Mouse (Mus musculus): Measurements from ENCODE around the gene Lypla2. TPM values are rescaled to one million over a fixed set of nuclear protein-coding genes. Genes with fewer than 3 reads are reported as not detected.

The Lypla2 gene
- polyA plus RNA-seq (2015; fragmentation: Nextera tagmentation; extraction: Ambion mirVana): 68.9 and 77.7 TPM in 2 replicates

DNA sequence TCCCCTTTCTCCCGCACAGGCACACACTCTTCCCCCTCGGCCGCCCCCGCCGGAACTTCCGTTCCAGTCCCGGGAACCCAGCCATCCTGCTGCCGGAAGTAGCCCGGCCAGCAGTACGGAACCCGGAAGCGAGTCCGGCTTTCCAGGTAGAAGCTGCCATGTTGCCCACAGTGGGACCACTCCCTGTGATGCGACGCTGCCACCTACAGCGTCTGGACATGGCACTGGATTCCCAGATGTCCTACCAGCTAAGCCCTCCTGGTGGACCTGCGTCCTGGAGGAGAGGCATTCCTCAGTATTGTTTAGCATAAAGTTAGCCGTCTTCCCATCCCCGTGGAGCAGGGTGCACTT is at the start of gene Lypla2:
Gene Lypla2, minus strand, starts transcription at position 71 of the 351 bp plus-strand sequence.

DNA sequence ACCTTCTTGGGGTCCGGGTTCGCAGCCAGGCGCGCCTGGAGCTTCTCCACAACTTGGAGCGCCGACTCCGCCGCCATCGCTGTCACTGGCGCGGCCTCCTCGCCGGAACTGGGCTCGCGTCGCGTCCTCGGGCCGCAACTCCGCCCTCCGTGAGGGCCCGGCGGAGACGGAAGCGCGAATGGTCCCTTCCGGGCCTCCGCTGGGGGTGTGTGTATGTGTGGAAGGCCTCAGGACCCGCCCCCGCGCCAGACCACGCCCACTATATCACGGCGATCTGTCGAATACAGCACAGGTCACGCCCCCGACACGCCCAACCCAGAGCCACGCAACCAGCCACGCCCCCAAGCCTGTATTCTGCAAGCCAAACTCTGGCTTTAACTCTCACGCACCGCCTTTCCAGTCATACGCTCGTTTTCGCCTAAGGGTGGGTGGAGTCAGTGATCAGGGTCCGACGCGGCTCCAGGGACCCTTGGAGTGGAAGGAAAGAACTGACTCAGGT is 49.2 kb upstream of the Lypla2 start, which contains the start of gene Eloa:
Gene Eloa, minus strand, starts transcription at position 215 of the 499 bp plus-strand sequence.

DNA sequence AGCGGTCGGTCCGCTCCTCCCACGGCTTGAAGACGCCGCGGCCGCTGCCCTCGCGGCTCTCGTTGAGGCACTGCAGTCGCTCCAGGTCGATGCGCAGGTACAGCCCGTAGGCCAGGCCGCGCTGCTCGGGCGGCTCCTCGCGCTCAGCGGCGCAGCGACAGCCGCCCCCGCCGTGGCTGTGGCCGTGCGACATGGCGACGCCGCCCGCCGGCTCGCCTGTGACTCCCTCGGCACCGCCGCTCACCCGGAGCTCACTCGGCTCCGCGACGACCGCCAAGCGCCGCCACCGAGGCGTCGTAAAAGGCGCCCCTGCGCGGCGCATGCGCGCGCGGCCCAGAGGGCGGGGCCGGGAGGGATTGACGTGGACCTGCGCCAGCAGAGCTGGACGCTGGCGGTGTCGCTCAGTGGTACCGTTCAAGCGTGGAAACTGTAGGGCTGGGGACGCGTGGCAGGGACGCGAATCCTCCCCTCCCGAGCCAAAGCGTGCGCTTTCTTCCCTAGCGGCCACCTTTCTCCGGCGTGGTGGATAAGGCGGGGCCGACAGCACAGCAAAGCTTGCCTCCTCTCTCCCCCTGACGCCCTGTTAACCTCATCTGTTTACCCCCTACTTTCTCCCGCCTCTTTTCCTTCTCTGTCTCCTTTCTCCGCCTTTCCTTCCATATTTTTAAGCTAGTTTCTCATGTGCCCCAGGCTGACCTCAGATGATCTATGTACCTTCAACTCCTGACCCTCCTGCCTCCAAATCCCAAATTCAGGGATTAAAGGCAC is 14.7 kb upstream of the Lypla2 start, which contains the start of gene Pithd1:
Gene Pithd1, minus strand, starts transcription at position 322 of the 768 bp plus-strand sequence.

DNA sequence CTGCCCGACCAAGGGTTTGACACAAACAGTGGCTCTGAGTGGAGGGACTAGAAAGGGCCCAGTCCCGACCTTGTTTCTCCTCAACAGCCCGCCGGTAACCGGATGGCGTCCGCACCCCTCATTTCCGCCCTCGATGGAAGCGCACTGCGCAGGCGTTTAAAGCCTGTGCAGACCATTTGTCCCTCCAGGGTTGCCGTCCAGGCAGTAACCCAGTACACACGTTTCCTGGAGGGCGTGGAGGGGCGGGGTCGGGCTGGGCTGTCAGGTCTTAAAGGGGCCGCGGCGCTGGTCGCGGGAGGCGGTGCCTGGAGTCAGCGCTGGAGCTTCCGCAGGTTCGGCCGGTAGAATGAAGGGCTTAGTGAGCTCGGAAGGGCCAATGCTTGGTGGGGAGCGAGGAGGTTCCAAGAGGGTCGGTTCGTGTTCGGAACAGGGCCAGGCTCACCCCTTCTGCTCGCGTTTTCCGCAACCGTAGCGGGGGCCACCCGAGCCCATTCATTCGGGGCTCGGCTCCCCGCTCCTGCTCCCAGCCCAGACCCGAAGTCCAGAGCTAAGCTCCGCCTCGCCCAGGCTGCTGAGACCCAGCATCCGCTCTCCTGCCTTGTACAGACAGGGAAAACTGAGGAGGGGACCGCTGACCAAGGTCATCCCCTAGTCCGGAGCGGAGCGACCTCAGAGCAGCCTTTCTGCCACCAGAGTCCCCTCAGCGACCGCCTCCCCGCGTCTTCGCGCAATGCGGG is 8.8 kb downstream of the Lypla2 start, which contains the start of gene Gale:
Gene Gale, plus strand, starts transcription at position 271 of the 737 bp plus-strand sequence.

DNA sequence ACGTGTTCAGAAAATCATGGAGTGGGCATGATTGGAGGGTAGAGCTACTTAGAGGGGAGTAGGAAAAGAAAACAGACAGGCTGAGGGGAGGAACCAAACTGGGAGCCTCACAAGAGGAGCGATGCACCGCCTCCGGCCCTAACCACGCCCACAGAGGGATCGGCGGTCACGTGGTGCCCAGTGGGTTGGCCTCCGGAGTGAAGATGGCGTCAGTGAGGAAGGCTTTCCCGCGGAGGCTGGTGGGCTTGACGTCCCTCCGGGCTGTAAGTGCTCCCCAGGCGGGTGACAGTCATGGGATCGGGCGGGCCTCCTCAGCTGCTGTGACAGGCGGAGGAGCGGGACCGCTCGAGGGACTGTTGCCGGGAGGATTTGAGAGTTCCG is 26.2 kb downstream of the Lypla2 start, which contains the start of gene Hmgcl:
Gene Hmgcl, plus strand, starts transcription at position 171 of the 381 bp plus-strand sequence.

DNA sequence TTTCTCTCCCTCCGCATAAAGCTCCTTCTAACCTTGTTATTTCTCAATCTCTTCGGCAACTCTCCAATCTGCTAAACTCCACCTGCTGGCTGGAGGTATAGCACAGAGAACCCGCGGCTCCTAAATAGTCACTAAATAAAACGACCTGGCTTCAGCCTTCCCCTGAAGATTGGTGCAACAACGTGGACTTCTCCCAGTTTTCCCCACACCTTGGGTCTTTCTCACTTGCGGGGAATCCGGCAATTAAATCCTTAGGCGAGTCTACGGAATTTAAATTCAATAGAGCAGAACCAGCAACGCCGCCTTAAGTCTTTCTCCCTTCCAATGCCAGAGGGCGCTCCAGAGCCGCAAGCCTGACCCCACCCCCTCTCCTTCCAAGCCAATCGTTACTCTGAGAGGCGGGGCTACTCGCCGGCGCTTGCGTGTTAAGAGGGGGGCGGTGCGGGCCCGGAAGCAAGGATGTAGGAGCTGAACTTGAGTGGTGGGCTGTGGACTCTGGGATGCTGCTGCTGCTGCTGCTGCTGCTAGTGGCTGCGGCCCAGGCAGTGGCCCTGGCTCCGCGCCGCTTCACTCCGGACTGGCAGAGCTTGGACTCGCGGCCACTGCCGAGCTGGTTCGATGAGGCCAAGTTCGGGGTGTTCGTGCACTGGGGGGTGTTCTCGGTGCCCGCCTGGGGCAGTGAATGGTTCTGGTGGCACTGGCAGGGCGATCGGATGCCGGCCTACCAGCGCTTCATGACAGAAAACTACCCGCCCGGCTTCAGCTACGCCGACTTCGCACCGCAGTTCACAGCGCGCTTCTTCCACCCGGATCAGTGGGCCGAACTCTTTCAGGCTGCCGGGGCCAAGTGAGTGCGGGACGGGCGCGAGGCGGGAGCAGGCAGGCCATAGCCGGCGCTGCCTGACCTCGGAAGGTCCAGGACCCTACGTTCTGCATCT is 51.9 kb downstream of the Lypla2 start, which contains the start of gene Fuca1:
Gene Fuca1, plus strand, starts transcription at position 432 of the 938 bp plus-strand sequence.

Other genes with a start within 250 kb of the Lypla2 start
- gene Il22ra1, start 244.5 kb downstream of the Lypla2 start, polyA plus RNA-seq (2015; fragmentation: Nextera tagmentation; extraction: Ambion mirVana): 0.07 TPM in 1 of 2 replicates, not detected in the other
- 0.25 and 0.33 TPM in 2 replicates for gene Myom3, start 212.9 kb downstream of the Lypla2 start, polyA plus RNA-seq (2015; fragmentation: Nextera tagmentation; extraction: Ambion mirVana)
- 169 and 170 TPM in 2 replicates for gene Srsf10, start 116.9 kb downstream of the Lypla2 start, polyA plus RNA-seq (2015; fragmentation: Nextera tagmentation; extraction: Ambion mirVana)
- gene Pnrc2, start 98.8 kb downstream of the Lypla2 start, polyA plus RNA-seq (2015; fragmentation: Nextera tagmentation; extraction: Ambion mirVana): 102 and 106 TPM in 2 replicates
- gene Cnr2, start 77.2 kb downstream of the Lypla2 start, polyA plus RNA-seq (2015; fragmentation: Nextera tagmentation; extraction: Ambion mirVana): 5.4 and 6.6 TPM in 2 replicates
- 51.0 and 58.0 TPM in 2 replicates for gene Fuca1, start 51.9 kb downstream of the Lypla2 start, polyA plus RNA-seq (2015; fragmentation: Nextera tagmentation; extraction: Ambion mirVana)
- 77.9 and 85.9 TPM in 2 replicates for gene Hmgcl, start 26.2 kb downstream of the Lypla2 start, polyA plus RNA-seq (2015; fragmentation: Nextera tagmentation; extraction: Ambion mirVana)
- gene Gale, start 8.9 kb downstream of the Lypla2 start, polyA plus RNA-seq (2015; fragmentation: Nextera tagmentation; extraction: Ambion mirVana): 15.1 and 15.9 TPM in 2 replicates
- gene Pithd1, start 14.6 kb upstream of the Lypla2 start, polyA plus RNA-seq (2015; fragmentation: Nextera tagmentation; extraction: Ambion mirVana): 76.7 and 90.0 TPM in 2 replicates
- 22.0 and 23.2 TPM in 2 replicates for gene Eloa, start 49.1 kb upstream of the Lypla2 start, polyA plus RNA-seq (2015; fragmentation: Nextera tagmentation; extraction: Ambion mirVana)
- gene Rpl11, start 80.8 kb upstream of the Lypla2 start, polyA plus RNA-seq (2015; fragmentation: Nextera tagmentation; extraction: Ambion mirVana): 401 and 421 TPM in 2 replicates
- 107 and 143 TPM in 2 replicates for gene Id3, start 170.9 kb upstream of the Lypla2 start, polyA plus RNA-seq (2015; fragmentation: Nextera tagmentation; extraction: Ambion mirVana)
- gene E2f2, start 199.8 kb upstream of the Lypla2 start, polyA plus RNA-seq (2015; fragmentation: Nextera tagmentation; extraction: Ambion mirVana): 99.9 and 108 TPM in 2 replicates
- 0.73 and 1.0 TPM in 2 replicates for gene Asap3, start 233.7 kb upstream of the Lypla2 start, polyA plus RNA-seq (2015; fragmentation: Nextera tagmentation; extraction: Ambion mirVana)

Measured in spleen, postnatal 0 days (tissue).